Mouse (Mus musculus) layer of hippocampus, postnatal 10 days (tissue): ENCODE measurements around the gene Igf1r. TPM values are rescaled to one million over a fixed set of nuclear protein-coding genes. Genes with fewer than 3 reads are reported as not detected.

Experiments
- DNase-seq, 2 experiments: peaks; one replicate each; pipeline ENCODE4 v3.0.0; 2021; ENCODE audit warnings: low spot score in 2 of 2
- total RNA-seq, 2 experiments: library from RNA; stranded (reverse); gene quantifications; 2 replicates each; pipeline ENCODE4 v1.2.3; 2021

Igf1r gene
- total RNA-seq, 2 experiments from 2014 or later: 34.3 to 34.5 TPM

DNA sequence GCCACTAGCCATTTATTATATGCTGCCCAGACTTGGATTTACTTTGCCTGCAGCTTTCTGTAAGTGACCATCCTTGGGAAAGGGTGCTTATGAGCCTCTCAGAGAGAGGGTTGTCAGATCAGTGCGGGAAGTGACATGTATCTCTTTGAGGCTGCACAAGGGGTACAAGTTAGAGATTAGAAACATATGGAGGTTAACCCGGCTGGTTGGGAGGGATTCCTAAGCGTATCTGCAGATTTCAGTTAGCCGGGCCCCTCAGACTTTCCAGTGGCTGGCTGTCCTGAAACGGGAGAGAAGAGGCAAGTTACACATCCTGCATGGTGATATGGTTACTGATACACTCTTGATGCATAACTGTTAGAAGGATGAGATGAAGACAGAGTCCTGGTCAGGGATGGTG is 161.7 kb downstream of the Igf1r start:
- no peak for DNase-seq

- DNase-seq: no peak
Observed at GRCm38 (mm10) chr7:68114983-68115715, 162.5 kb downstream of the Igf1r start.

GRCm38 (mm10) chr7:68117567-68117966 is 164.9 kb downstream of the Igf1r start:
- no peak for DNase-seq

DNA sequence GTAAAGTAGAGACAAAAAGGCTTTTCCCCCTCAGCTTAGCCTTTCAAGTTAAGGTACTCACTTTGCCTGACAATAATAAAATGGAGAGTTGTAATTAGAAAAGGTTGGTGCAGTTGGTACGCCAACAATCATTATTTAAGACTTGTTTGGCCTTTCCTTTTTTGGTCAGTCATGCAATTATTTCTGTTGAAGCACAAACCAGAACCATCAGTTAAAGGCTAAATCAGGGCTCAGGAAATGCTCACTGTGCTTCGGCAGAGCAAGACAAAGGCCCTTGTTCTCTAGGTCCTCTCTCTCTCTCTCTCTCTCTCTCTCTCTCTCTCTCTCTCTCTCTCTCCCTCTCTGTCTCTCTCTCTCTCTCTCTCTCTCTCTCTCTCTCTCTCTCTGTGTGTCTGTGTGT is 165.4 kb downstream of the Igf1r start:
- DNase-seq: no peak

GRCm38 (mm10) chr7:68119605-68120004 is 167.0 kb downstream of the Igf1r start:
- DNase-seq: no peak

DNA sequence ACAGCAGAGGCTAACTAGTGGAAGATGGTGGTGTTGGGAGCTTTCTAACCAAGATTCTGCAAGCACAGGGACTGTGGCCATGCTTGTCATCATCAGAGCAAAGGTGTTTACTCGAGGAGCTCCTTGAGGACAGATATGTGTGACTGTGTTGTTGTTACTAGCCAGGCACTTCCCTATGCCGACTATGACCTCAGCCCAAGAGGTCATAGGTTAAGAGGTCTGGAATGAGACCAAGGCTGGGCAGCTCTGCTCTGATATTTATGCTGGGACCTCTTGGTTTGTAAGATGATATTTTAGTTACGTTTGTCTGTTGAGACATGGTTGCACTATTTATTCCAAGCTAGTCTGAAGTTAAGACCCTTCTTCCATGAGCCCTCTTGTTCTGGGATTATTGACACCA is 169.8 kb downstream of the Igf1r start:
- DNase-seq: no peak

- DNase-seq: no peak
Observed at GRCm38 (mm10) chr7:68125347-68125746, 172.7 kb downstream of the Igf1r start.

GRCm38 (mm10) chr7:68127799-68128261 is 175.2 kb downstream of the Igf1r start:
- peak; percentile 46 to 61 for DNase-seq

DNA sequence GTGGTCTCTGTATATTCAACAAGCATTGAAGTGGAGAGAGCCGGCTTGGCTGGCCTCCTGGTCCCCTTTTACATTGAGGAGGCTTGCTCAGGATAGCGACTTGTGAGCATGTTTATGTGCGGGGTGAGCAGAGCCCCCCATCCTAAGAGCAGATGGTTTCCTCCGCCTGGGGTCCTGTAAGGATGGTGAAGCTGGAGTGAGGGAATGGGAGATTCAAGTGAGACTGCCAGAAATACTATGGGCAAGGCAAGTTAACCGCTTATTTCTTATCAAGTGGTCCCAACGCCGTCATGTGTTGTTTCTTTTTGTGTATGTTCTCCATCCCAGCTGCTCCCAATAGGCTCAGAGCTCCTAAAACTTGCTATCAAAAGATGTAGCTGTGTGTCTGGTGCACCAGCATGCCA is 175.6 kb downstream of the Igf1r start:
- DNase-seq: peak in 1 of 2 experiments; percentile 38

DNA sequence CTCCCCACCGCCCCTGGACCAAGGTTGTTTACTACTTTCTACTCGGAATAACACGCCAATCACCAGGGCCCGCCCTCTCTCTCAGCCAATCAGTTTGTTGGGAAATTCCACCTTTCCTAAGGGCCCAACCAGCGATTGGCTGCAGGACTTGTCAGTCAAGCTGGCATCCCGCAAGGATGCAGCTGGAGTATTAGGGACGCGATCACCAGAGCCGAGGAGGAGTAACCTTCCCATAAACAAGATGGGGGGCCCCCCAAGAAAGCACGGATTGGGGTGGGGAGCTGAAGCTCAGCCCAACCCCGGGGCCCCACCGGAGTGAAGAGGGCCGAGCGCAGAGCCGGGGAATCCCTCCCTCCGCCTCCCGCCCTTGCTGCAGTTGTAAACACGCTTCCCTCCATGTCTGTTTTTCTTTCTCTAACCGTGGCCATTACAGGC is 176.5 kb downstream of the Igf1r start:
- peak; percentile 99 for DNase-seq

DNA sequence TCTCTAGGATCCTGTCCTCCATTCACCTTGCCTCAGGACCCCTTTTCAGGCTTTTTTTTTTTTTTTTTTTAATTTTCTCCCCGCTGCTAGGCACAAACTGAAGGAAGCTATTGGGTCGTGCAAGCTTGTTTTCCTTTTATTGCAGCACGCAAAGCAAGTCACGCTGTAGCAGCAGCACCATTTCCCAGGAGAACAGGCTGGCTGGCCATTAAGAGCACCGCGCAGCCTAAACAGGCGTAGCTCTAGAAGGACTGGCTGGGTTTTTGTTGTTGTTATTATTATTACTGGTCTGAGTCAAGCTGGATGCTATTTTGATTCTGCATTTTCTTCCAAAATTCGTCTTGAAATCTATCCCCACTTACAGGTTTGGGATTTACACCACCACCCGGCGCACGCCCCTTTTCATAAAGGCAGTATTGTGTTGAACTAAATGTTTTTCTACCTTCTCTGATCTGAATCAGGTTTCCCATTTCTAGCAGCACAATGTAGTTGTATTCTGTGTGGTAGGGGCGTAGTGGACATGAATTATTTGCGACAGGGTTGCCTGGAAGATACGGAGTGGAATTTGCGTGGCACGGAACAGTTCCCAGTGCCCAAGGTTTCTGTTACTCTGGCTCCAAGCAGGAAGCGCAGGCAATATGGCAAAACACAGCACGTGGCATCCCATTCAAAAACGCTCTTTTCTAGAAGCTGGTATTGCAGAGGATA is 177.1 kb downstream of the Igf1r start:
- DNase-seq: peak; percentile 92 to 95

DNA sequence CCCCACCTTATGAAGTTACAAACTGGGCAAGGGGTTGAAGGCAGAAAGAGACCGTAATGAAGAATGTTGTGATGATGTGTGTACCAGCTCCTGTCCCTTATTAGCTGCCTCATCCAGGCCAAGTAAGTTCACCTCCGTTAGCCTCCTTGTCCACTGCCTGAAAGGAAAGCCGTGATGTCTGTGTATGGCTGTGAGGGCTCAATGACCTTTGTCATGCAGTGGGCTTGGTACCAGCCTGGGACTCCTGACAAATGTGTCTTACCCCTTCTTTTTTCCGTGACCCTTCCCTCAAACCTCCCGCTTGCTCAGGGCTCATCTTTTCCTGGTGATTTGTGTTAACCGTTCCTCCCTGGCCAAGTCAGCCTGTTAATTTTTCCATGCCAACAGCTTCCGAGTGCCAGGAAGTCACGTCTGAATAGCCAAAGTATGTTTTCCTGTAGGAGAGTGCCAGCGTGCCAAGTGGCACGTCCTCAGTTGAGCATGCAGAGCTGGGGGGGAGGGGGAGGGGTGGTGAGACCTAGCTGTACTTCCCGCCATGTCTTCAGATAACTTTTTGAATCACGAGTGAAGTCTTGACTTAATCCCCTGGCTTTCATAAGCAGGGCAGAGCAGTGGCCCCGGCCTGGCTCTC is 178.4 kb downstream of the Igf1r start:
- no peak for DNase-seq

DNA sequence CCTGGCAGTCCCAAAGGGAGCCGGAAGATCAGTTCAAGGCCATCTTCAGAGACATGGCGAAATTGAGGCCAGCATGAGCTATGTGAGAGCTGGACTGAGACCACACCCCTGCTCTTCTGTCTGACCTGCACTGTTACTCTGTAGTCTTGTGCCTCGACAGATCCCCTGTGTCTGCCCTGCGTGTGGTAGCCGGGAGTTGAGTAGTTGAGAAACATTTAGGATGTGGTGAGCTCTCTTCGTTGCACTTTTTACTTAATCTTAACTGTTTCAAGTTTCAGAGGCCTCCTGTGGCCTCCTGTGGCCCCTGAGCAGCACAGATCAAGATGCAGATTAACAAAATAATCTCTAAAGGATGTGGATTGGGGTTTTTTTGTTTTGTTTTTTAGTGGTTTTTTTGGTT is 181.1 kb downstream of the Igf1r start:
- no peak for DNase-seq

GRCm38 (mm10) chr7:68134948-68135347 is 182.3 kb downstream of the Igf1r start:
- no peak for DNase-seq

- DNase-seq: no peak
Observed at GRCm38 (mm10) chr7:68136056-68136455, 183.4 kb downstream of the Igf1r start.

DNA sequence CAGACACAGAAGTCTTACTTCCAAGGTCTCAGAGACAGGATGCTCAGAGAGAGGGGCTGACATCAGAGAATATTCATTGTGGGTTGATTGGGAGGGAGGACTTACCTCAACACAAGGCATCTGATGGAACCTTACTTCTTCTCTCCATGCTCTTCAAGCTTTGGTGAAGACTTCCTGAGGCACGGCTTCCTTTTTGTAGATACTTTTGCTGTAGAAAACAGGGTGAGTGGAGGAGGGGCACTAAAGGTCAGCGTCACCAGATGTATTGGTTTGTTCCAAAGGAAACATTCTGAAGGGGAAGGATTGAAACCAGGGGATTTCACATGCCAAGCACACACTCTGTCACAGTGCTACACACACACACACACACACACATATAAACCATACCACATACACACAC is 186.8 kb downstream of the Igf1r start:
- no peak for DNase-seq

DNA sequence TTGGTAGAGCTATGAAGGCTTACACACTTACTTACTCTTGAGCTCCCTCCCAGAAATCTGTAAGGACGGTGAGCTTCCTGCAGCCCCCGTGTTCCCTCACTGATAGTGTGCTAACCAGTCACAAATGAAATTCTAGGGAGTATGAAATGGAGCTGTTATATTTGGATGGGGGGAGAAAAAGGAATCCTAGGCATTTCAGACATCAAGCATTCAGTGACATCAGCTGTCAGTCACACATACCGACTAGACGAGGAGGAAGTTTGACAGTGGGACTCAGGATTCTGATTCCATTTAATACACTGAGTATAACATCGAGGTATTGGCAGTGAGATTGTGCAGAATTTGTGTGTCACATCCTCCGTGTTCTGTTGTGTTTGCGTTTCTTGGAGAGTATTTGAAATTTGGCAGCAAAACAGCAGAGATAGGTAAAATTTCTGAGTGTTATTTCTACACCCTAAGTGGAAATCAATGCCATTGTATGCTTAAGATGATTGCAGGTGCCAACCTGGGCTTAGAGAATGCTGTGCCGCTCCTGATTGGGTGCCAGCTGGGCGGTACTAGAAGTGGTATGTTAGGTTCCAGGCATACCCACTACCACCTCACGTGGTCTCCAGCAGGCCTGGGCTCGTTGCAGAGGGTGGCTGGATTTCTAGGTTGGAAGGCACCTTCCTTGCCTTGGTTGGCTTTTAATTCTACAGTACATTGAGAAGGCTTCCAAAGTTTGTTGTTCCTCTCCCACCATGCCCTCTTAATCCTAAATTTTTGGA is 187.6 kb downstream of the Igf1r start:
- no peak for DNase-seq

DNA sequence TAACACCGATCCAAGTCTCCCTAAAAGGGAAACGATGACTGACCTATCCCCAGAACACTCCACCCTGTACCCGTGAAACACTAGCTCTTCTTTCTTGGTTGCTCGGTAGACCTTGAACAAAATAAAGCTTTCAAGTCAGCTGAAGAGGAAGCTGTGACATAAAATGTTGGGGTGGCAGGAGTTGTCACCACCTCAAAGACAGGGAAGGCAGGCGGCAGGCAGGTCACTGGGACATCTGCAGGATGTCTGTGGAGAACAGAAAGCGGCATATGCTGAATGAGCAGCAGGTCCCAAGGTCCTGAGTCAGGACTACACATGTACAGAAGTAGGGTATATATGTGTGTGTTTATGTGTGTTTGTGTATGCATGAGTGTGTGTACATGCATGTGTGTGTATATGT is 191.6 kb downstream of the Igf1r start:
- DNase-seq: no peak

- DNase-seq: no peak
Observed at GRCm38 (mm10) chr7:68148297-68149048, 195.8 kb downstream of the Igf1r start.

DNA sequence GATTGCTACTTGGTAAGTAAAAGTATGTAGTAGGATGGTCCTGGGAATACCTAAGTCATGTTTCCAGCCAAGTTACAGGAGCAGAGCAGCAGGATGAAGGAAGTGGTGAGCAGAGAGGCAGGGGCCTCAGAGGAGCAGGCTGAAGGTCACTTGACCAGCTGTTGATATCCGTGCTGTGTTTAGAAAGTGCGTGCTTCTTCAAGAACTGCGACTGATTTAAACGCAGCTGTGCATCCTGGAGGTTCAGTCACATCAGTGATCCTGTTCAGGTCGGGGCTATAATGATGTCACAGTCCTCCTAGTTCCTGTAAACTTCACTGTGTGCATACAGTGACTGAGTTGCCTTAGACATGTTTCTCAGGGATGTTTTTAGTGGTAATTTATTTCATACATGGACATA is 199.3 kb downstream of the Igf1r start:
- no peak for DNase-seq

DNA sequence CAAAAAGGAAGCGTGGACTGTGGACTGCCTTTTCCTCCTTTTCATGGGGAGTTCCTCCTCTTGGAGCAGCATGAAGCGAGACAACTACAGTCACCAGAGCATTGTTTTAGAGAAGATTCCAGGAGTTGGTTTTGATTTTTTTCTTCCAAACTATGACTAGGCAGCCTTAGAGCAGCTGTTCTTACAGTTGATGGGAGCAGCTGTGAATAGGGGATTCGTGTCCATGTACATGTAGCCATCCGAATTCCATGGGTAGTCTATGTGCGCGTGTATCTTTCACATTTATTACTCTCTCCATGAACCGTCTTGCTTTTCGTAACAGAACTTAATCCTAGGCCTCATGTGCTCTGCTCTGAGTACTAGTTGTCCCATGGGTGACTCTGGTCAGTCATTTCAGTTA is 199.8 kb downstream of the Igf1r start:
- DNase-seq: no peak
